Mouse (Mus musculus): ENCODE data around the gene Sec24b.

The Sec24b gene

GRCm38 (mm10) chr3:130061281-130061680 lies at the start of gene Sec24b:
TSS of gene Sec24b (minus strand) at chr3:130061553.
- peak; percentile 26 for DNase-seq

GRCm38 (mm10) chr3:130104471-130104870 lies 43.1 kb upstream of the Sec24b start:
- DNase-seq = peak; percentile 13

- DNase-seq = peak; percentile 50
Measured at GRCm38 (mm10) chr3:130103486-130103885, 42.1 kb upstream of the Sec24b start.

GRCm38 (mm10) chr3:130095160-130095781 lies 33.9 kb upstream of the Sec24b start:
- DNase-seq = peak; percentile 64

GRCm38 (mm10) chr3:130094125-130094704 lies 32.9 kb upstream of the Sec24b start:
- no peak for DNase-seq

- DNase-seq = no peak
Measured at GRCm38 (mm10) chr3:130090460-130090859, 29.1 kb upstream of the Sec24b start.

GRCm38 (mm10) chr3:130088654-130089053 lies 27.3 kb upstream of the Sec24b start:
- no peak for DNase-seq

- no peak for DNase-seq
Measured at GRCm38 (mm10) chr3:130087466-130087865, 26.1 kb upstream of the Sec24b start.

- DNase-seq = peak; percentile 80
Measured at GRCm38 (mm10) chr3:130086372-130087080, 25.2 kb upstream of the Sec24b start.

GRCm38 (mm10) chr3:130083312-130083711 lies 22.0 kb upstream of the Sec24b start:
- DNase-seq = no peak

GRCm38 (mm10) chr3:130080666-130081065 lies 19.3 kb upstream of the Sec24b start:
- DNase-seq = no peak

- DNase-seq = peak; percentile 88
Measured at GRCm38 (mm10) chr3:130079794-130080193, 18.4 kb upstream of the Sec24b start.

GRCm38 (mm10) chr3:130077291-130077690 lies 15.9 kb upstream of the Sec24b start:
- DNase-seq = no peak

- DNase-seq = no peak
Measured at GRCm38 (mm10) chr3:130075746-130076145, 14.4 kb upstream of the Sec24b start.

- peak; percentile 71 for DNase-seq
Measured at GRCm38 (mm10) chr3:130073085-130073484, 11.7 kb upstream of the Sec24b start.

GRCm38 (mm10) chr3:130071918-130072317 lies 10.6 kb upstream of the Sec24b start:
- no peak for DNase-seq

- DNase-seq = peak; percentile 89
Measured at GRCm38 (mm10) chr3:130060396-130061029, 840 bp downstream of the Sec24b start.

GRCm38 (mm10) chr3:130059805-130060395 lies 1.5 kb downstream of the Sec24b start:
- DNase-seq = peak; percentile 27

- DNase-seq = peak; percentile 51
Measured at GRCm38 (mm10) chr3:130058488-130058887, 2.9 kb downstream of the Sec24b start.

- no peak for DNase-seq
Measured at GRCm38 (mm10) chr3:130057569-130058345, 3.6 kb downstream of the Sec24b start.

- no peak for DNase-seq
Measured at GRCm38 (mm10) chr3:130055416-130056385, 5.7 kb downstream of the Sec24b start.
